In genomic region chr17:12937412-12937970, GRCm38 (mm10) we compare ENCODE assay signal across 27 mouse cellular contexts. TPM values are rescaled to one million over a fixed set of nuclear protein-coding genes. Genes with fewer than 3 reads are reported as not detected.
DNase-seq lines count a peak whose midpoint lies in the region; ATAC-seq and TF ChIP-seq lines count a peak whose summit lies in the region.
"Had no signal": no experiment of that assay in that cellular context is flagged by ENCODE, and none has a peak within 500 bp of the region (broad histone marks: within the 10 kb centered on the region; RNA-seq: fewer than 3 reads in every experiment).

No protein-coding gene starts in this region.

- no peak overlapping the region for H3K4me3 ChIP-seq in liver, adult 2 months (ENCODE audit: insufficient read depth, low read depth, low read length)
- H3K4me3 ChIP-seq in midbrain, embryonic 10.5 days = no peak overlapping the region
- H3K4me3 ChIP-seq in midbrain, embryonic 15.5 days = no peak overlapping the region
- H3K4me3 ChIP-seq: embryonic facial prominence, embryonic 15.5 days; erythroblast, embryonic 14.5 days; forebrain, embryonic 12.5 days; heart, embryonic 10.5 days; hindbrain, embryonic 12.5 days had no signal

- peak; percentile 97 for DNase-seq in liver, adult 2 months (ENCODE audit: extremely low read depth, low read depth, low spot score)
- no peak for DNase-seq in liver
- DNase-seq in midbrain, embryonic 10.5 days (ENCODE audit: low spot score) = no peak
- DNase-seq in NIH3T3 (ENCODE audit: low read depth) = peak; percentile 16
- DNase-seq in left cerebral cortex, postnatal 14 days (ENCODE audit: low spot score in 2 of 2) = no peak
- DNase-seq: adrenal gland, postnatal 36 days; B cell, adult 2 months; cerebellum, adult 8-10 months; cerebellum, postnatal 14 days; embryo, embryonic 11 days; gastrocnemius, postnatal 10 days; heart, adult 18-20 months; heart, postnatal 10 days; heart, postnatal 4 days had no signal

- H3K36me3 ChIP-seq in liver, adult 2 months (ENCODE audit: control insufficient read depth, insufficient read depth, low read length) = peaks cover 6% of the 10 kb centered on the region; the same call in 1 of the 2 replicates
- H3K36me3 ChIP-seq in midbrain, embryonic 10.5 days = peaks cover 8% of the 10 kb centered on the region
- H3K36me3 ChIP-seq in midbrain, embryonic 15.5 days (replicated peaks) = 0 out of 2 replicates have a peak, but pooled peaks cover 5% of the 10 kb centered on the region

- no peak for TF ChIP-seq CTCF in liver, adult 2 months (IDR thresholded peaks at IDR 0.05; ENCODE audit: low read depth, low read length)

- H3K9me3 ChIP-seq in midbrain, embryonic 10.5 days (replicated peaks) = no peaks in the 10 kb centered on the region
- H3K9me3 ChIP-seq in midbrain, embryonic 15.5 days = no peaks in the 10 kb centered on the region
- H3K9me3 ChIP-seq: embryonic facial prominence, embryonic 15.5 days; forebrain, embryonic 12.5 days; G1E; heart, embryonic 10.5 days; hindbrain, embryonic 12.5 days had no signal

- ATAC-seq in midbrain, embryonic 15.5 days (replicated peaks) = no peak
- ATAC-seq: activated CD4-positive, CD25-positive, alpha-beta regulatory T cell, adult 4 months; CD4-positive, CD25-positive, alpha-beta regulatory T cell, adult 4 months; forebrain, embryonic 16.5 days; hindbrain, embryonic 16.5 days; Patski had no signal

- H3K27ac ChIP-seq in liver, adult 2 months (replicated peaks; ENCODE audit: insufficient read depth, low read depth, low read length) = peak overlapping the region; percentile 74
- H3K27ac ChIP-seq in midbrain, embryonic 10.5 days (replicated peaks) = peak overlapping the region; percentile 42; the same call in 1 of the 2 replicates
- H3K27ac ChIP-seq in midbrain, embryonic 15.5 days = no peak overlapping the region
- H3K27ac ChIP-seq: embryonic facial prominence, embryonic 15.5 days; forebrain, embryonic 12.5 days; heart, embryonic 10.5 days; hindbrain, embryonic 12.5 days had no signal

- H3K79me2 ChIP-seq in liver, adult 2 months (ENCODE audit: control insufficient read depth, insufficient read depth, low read length) = no peaks in the 10 kb centered on the region; the same call in 1 of the 2 replicates

- H3K9ac ChIP-seq in liver, adult 2 months (ENCODE audit: low read depth, low read length) = no peak overlapping the region
- H3K9ac ChIP-seq in midbrain, embryonic 15.5 days = no peak overlapping the region
- H3K9ac ChIP-seq: embryonic facial prominence, embryonic 15.5 days; forebrain, embryonic 12.5 days; hindbrain, embryonic 12.5 days had no signal

- H3K4me1 ChIP-seq in liver, adult 2 months (ENCODE audit: control insufficient read depth, insufficient read depth, low read length) = peaks cover 15% of the 10 kb centered on the region
- H3K4me1 ChIP-seq in midbrain, embryonic 10.5 days = peaks cover 21% of the 10 kb centered on the region
- peaks cover 4% of the 10 kb centered on the region; the same call in 1 of the 2 replicates for H3K4me1 ChIP-seq in midbrain, embryonic 15.5 days

- no peak for TF ChIP-seq POLR2A in liver, adult 2 months (IDR thresholded peaks at IDR 0.05; ENCODE audit: extremely low read depth, insufficient read depth, low read length)

- H3K27me3 ChIP-seq in liver, adult 2 months (ENCODE audit: control insufficient read depth, insufficient read depth, low read length) = no peaks in the 10 kb centered on the region
- no peaks in the 10 kb centered on the region for H3K27me3 ChIP-seq in midbrain, embryonic 10.5 days (ENCODE audit: low read depth, poor library complexity, severe bottlenecking)
- no peaks in the 10 kb centered on the region for H3K27me3 ChIP-seq in midbrain, embryonic 15.5 days (replicated peaks)
- H3K27me3 ChIP-seq: embryonic facial prominence, embryonic 15.5 days; hindbrain, embryonic 12.5 days; Patski had no signal

- intact Hi-C loops in left cerebral cortex, postnatal 14 days (cut with DNase I) = no loop called here

- no peak overlapping the region for H3K4me2 ChIP-seq in midbrain, embryonic 15.5 days
- H3K4me2 ChIP-seq: embryonic facial prominence, embryonic 15.5 days; forebrain, embryonic 12.5 days; hindbrain, embryonic 12.5 days had no signal

- WGBS in liver, adult 2 months = 21% methylated on average over 2 of the region's 2 CpGs
- 87% methylated on average over 2 of the region's 2 CpGs for WGBS in midbrain, embryonic 10.5 days
- WGBS in midbrain, embryonic 15.5 days = 84% methylated on average over 2 of the region's 2 CpGs

RNA-seq across cellular contexts. Expression of gene Acat3, which starts 2.9 kb away (rescaled TPM):
- total RNA-seq in liver, adult 2 months (2014; rRNA removed) = 255 and 271 TPM in 2 replicates
- polyA plus RNA-seq in liver, adult 2 months (2012; rRNA removed) = 178 and 179 TPM in 2 replicates
- 1.5 and 1.6 TPM in 2 replicates for polyA plus RNA-seq in midbrain, embryonic 10.5 days (2016; fragmentation: Nextera tagmentation; extraction: Ambion mirVana)
- 1.2 and 1.9 TPM in 2 replicates for polyA plus RNA-seq in midbrain, embryonic 15.5 days (2015; fragmentation: Nextera tagmentation; extraction: Ambion mirVana)
- total RNA-seq in left cerebral cortex, postnatal 14 days (2021) = 1 to 10 TPM; 2.1 to 2.9 TPM
- total RNA-seq: heart, adult 18-20 months; heart, postnatal 10 days; heart, postnatal 4 days had no signal

RNA-seq across cellular contexts. Expression of gene Mrpl18, which starts 21.3 kb away (rescaled TPM):
- 43.6 and 54.6 TPM in 2 replicates for total RNA-seq in liver, adult 2 months (2014; rRNA removed)
- polyA plus RNA-seq in liver, adult 2 months (2012; rRNA removed) = 27.9 and 41.2 TPM in 2 replicates
- polyA plus RNA-seq in midbrain, embryonic 10.5 days (2016; fragmentation: Nextera tagmentation; extraction: Ambion mirVana) = 185 and 193 TPM in 2 replicates
- polyA plus RNA-seq in midbrain, embryonic 15.5 days (2015; fragmentation: Nextera tagmentation; extraction: Ambion mirVana) = 113 and 129 TPM in 2 replicates
- total RNA-seq in left cerebral cortex, postnatal 14 days (2021) = 10 to 100 TPM; 55.1 to 58.4 TPM

RNA-seq across cellular contexts. Expression of gene Tcp1, which starts 22.0 kb away (rescaled TPM):
- total RNA-seq in liver, adult 2 months (2014; rRNA removed) = 134 and 136 TPM in 2 replicates
- polyA plus RNA-seq in liver, adult 2 months (2012; rRNA removed) = 39.9 and 50.2 TPM in 2 replicates
- 468 and 517 TPM in 2 replicates for polyA plus RNA-seq in midbrain, embryonic 10.5 days (2016; fragmentation: Nextera tagmentation; extraction: Ambion mirVana)
- 325 and 344 TPM in 2 replicates for polyA plus RNA-seq in midbrain, embryonic 15.5 days (2015; fragmentation: Nextera tagmentation; extraction: Ambion mirVana)
- 100 to 1,000 TPM; 204 to 211 TPM for total RNA-seq in left cerebral cortex, postnatal 14 days (2021)

RNA-seq across cellular contexts. Expression of gene Acat2, which starts 23.1 kb away (rescaled TPM):
- total RNA-seq in liver, adult 2 months (2014; rRNA removed) = 75.1 and 75.7 TPM in 2 replicates
- polyA plus RNA-seq in liver, adult 2 months (2012; rRNA removed) = 44.6 and 45.9 TPM in 2 replicates
- 410 and 455 TPM in 2 replicates for polyA plus RNA-seq in midbrain, embryonic 10.5 days (2016; fragmentation: Nextera tagmentation; extraction: Ambion mirVana)
- polyA plus RNA-seq in midbrain, embryonic 15.5 days (2015; fragmentation: Nextera tagmentation; extraction: Ambion mirVana) = 346 and 354 TPM in 2 replicates
- 10 to 100 TPM; 79.6 to 80.6 TPM for total RNA-seq in left cerebral cortex, postnatal 14 days (2021)

RNA-seq across cellular contexts. Expression of gene Pnldc1, which starts 27.5 kb away (rescaled TPM):
- total RNA-seq in liver, adult 2 months (2014; rRNA removed) = 0.27 and 1.3 TPM in 2 replicates
- polyA plus RNA-seq in liver, adult 2 months (2012; rRNA removed) = 1.1 and 1.5 TPM in 2 replicates
- polyA plus RNA-seq in midbrain, embryonic 10.5 days (2016; fragmentation: Nextera tagmentation; extraction: Ambion mirVana) = 1.0 and 2.0 TPM in 2 replicates
- polyA plus RNA-seq in midbrain, embryonic 15.5 days (2015; fragmentation: Nextera tagmentation; extraction: Ambion mirVana) = 1.6 and 2.2 TPM in 2 replicates
- 1 to 10 TPM; 1.8 to 5.8 TPM for total RNA-seq in left cerebral cortex, postnatal 14 days (2021)
- total RNA-seq: common myeloid progenitor, adult 5-6 weeks had no signal
- polyA plus RNA-seq: G1E had no signal

Comparison
In these comparisons a context has a peak if more than half of its experiments do, and no peak if none do; other contexts are left out.
1. DNase-seq: peak in liver, adult 2 months (single experiment) and NIH3T3 (single experiment); none in liver (single experiment), midbrain, embryonic 10.5 days (single experiment) and left cerebral cortex, postnatal 14 days (0 of 2).
2. RNA of gene Acat3, which starts 2.9 kb away (polyA plus RNA-seq): 178 to 179 TPM in liver, adult 2 months; 1.2 to 1.9 TPM in midbrain, embryonic 15.5 days and 1.5 to 1.6 TPM in midbrain, embryonic 10.5 days; every median in the first group is over 10 times any median in the second.